Mouse (Mus musculus): ENCODE measurements around the gene Rmi1.
"Not testable (repeated sequence)": the region's sequence is repeated elsewhere in the genome, so short reads cannot be mapped to it uniquely, and the experiment has no call there.

Rmi1 gene

DNA sequence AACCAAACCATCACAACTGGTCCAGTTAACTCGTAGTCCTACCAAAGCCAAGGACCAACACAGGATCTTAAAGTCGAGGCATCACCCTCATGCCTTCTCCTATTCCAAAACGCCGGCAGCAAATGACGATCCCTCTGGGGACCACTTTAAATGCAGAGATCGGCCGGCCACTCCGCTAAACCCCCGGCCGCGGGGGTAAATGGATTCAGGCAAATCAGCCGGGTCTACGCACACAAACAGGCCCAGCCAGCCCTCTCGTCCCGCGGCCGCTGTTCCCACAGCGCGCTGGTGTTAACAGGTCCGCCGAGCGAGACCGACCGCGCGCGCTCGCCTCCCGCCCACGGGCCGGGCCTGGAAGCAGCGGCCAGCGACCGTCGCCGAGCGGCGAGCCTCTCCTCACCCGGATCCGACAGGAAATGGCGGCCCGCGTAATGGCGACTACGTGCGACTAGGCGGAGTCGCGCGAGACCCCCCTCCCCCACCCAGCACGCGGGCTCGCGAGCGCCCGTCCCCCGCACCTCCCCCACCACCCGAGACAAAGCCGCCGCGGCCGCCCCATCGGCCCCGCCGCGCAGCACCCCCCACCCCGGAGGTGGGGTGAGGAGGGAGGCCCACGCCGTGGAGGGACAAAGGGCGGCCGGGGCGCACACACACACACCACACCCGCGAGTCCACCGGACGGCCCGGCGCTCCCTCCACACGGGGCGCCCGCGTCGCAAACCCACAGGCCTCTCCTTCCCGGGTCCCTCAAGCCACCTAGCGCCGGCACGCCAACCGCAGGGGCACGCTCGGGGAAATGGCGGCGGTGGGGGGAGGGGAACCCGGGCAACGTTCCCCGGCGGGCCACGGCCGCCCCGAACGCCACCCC, 679 bp upstream of the Rmi1 start:
- peak; percentile 69 for DNase-seq (ENCODE audit: low spot score)

DNA sequence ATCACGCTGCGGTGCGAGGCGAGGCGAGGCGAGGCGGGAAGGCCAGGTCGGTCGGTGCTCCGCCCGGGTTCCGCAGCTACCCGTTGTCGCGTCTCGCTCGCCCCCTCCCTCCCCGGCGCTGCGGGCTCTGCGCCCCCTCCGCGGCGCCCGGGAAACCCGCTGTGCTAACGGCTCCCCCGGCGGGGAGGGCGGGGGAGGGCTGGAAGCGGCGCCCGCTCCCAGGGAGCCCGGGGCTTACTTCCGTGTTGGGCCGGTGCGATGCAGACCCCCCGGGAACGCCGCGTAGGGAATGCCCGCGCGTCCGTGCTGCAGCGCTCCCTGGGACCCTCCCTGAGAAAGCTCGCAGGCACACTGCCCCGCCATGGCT, 679 bp downstream of the Rmi1 start:
- no peak for DNase-seq (ENCODE audit: low spot score)

DNA sequence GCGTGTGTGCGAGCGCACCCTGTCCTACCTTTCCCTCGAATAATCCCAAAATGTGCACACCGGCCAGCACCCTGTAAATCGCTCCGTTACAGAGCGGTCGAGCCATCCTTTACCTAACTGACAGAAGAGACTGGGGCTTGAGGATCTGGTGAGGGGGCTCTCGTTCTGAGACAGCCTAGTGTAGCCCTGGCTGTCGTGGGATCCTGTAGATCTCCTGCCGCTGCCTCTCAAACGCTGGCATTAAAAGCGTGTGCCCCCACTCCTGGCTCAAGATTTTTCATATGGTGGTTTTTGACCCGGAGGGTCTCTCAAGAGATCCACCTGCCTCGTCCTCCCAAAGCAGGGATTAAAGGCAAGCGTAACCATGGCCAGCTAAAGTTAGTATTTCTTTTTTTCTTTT, 1.2 kb downstream of the Rmi1 start, which contains the start of gene Hnrnpk:
Hnrnpk (minus strand) TSS at position 101 of the 400 bp plus-strand sequence.
- not testable (repeated sequence) for DNase-seq (ENCODE audit: low spot score)

DNA sequence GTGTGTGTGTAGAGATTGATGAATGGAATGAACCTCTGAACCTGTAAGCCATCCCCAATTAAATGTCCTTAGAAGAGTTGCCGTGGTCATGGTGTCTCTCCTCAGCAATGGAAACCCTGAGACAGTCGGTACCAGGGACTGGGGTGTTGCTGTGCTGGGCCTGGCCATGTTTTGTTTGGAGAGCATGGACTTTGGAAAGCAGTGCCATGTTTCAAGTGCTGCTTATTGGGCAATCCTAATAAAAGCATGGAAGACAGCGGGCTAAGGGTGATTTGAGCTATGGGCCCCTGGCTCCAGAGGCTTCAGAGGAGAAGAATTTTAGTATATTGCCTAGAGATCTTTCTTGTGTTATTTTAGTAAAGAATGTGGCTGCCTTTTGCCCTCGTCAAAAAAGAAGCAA, 9.0 kb downstream of the Rmi1 start:
- DNase-seq (ENCODE audit: low spot score), result no peak

DNA sequence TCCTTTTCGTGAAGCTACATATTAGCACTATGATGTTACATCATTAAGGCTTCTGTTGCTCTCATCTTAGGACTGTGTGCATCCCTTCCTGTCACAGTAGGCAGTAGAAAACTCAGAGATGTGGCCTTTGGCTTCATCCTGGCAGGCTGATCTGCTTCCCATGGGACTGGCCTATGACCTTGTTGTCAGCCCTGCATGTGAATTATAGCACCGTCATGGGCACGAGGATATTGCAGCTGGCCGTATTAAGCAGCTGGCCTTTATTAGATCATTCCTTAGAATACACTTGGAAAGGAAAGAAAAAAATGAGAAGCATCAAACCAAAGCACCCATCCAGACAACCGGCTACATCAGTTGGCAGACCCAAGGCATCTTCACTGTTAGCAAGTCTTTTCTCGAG, 13.3 kb downstream of the Rmi1 start:
- no peak for DNase-seq (ENCODE audit: low spot score)

DNA sequence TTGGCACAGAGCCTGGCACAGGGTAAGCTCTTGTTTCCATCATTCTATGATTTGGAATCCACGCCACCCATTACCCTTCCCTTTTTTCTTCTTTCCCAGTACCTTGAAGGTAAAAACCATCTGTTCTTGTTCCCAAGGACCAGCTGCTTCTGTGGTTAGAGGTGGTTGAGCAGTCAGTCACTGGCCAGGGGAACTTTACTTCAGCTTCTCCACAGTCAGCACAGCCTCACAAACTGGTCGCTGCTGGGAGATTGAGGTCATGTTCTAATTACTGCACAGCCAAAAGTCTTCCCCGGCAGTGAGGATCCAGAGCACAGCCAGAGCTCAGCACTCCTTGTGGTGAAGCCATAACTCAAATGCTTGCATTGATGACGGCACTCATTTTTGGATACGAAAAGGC, 13.8 kb downstream of the Rmi1 start:
- no peak for DNase-seq (ENCODE audit: low spot score)

DNA sequence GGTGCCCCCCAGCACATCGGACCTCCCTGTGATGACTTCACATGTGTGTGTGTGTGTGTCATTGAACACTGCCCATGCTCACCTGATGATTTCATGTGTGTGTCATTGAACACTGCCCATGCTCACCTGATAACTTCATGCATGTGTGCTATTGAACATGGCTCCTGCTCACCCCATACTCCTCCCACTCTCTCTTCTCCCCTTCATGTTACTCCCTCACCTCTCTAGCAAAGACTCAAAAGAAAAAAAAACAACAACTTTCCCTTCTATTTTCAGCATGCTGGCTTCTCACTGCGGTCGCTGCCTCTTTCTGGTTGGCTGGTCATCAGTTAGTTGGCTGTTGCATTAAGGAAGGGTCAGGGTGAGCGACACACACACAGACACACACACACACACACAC, 16.6 kb downstream of the Rmi1 start:
- no peak for DNase-seq (ENCODE audit: low spot score)

DNA sequence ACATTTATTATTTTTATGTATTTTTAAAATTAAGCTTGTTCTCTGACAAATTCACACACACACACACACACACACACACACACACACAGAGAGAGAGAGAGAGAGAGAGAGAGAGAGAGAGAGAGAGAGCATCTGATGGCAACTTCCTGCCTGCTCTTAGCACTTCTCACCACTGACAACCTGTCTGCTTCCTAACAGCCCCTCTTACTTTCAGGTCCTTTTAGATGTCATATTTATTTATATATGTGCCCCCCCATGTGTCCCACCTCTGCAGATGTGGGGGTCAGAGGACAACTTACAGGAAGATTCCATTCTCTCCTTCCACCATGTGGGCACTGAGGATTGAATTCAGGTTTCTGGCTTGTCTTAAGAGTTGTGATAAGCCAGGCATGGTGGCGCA, 17.2 kb downstream of the Rmi1 start:
- no peak for DNase-seq (ENCODE audit: low spot score)

DNA sequence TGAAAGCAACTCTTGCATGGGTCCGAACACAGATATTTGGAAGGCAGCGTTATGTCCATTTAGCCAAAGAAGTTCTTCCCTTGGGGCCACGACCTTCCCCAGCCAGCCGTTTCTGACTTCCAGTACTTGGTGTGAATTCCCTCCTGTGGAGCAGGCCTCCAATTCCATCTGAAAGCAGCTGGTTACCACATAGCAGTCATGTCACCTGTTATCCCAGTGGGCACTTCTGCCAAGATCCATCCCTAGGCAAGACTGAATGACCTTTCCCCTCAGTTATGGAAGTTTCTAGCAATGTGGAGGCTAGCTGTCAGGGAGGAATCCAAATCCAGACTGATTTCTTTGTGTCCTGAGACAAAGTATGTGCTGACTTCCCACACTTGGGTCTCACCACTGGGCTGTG, 19.0 kb downstream of the Rmi1 start:
- DNase-seq (ENCODE audit: low spot score), result no peak

DNA sequence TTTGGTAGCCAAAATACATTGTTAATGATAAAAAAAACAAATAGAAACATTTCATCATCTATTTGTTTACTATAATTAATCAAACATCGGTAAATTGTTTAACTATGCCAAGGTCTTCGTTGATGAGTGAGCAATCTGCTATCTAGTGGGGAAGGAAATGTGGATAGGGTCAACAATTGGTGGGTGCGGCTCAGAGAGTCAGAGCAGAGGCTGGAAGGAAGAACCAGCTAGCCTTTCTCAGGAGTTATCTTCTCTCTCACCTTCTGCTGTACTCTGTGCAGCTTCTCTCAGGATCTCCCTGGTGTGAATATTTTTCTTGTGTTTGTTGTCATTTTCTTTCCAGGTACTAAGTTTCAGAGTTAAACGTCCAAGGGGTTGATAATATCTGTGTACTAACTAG, 20.2 kb downstream of the Rmi1 start:
- no peak for DNase-seq (ENCODE audit: low spot score)

DNA sequence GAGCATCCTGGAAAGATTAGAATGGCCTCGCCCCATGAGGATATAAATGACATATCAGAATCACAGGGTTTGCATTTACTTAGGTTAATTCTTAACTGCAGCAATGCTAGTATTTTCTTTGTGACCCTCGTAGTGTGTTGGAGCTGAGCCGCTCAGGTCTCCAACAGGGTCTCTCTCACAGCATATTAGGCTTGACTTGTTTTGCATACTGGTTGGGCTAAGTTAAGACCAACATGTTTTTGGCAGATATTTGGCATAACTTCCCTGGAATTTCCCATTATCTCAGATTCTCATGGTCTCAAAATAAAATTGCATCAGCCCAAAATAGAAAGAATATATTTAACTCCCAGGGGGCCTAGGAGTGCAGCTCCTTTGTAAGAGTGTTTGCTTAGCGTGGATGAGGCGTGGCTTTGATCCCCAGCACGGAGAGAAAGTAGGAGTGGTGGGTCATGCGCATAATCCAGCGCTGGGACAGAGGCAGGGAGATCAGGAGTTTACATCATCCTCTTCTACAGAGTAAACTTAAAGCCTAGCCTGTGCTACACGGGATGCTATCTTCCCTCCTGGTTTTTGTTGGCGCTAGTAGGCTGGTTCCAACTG, 21.1 kb downstream of the Rmi1 start:
- DNase-seq (ENCODE audit: low spot score), result no peak

DNA sequence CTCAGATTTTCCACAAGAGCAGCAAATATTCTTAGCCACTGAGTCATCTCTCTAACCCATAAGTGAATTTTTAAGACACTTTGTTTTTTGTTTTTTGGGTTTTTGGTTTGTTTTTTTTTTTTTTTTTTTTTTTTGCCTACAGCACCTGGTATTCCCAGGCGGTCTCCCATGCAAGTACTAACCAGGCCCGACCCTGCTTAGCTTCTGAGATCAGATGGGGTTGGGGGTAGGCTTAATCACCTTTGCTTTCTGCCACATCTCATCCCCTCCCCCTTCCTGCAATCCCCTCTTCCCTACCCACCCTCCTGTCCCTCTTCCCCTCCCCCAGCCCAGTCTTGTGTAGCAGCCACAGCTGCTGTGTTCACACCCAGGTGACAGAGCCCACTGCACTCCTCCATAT, 37.7 kb downstream of the Rmi1 start:
- no peak for DNase-seq (ENCODE audit: low spot score)

DNA sequence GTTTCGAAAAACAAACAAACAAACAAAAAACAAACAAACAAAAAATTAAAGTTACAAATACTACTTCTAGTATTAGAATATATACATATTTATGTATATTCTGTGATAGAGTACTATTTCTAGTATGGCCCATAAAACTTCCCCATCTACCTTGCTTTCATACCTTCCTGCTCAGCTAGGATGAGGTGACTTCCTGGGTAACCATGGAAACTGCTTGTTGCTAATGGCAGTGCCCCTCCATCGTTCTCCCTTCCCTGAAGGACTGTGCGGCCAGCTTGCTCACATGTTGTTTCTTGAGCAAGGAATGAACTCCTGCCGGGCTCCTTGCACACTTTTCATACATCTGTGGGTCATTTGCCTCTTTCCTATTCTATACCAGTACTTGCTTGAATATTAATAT, 41.3 kb downstream of the Rmi1 start:
- no peak for DNase-seq (ENCODE audit: low spot score)

DNA sequence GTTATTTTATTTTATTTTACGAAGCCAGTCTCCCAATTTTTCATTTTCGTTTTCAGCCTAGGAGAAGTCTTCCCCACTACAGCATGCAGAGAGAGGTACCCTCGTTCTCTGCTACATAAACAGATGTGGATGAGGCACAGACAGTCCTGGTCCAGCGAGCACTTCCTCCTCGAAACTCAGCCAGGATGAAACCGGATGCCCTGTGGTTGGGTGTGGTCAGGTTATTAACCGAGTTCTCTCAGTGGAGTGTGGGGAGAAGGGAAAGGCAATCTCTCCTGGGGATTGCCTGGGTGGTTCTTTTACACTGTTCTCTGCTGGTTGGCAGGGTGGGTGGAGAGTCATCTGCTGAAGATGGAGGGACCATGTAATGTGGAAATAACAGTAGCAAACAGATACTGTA, 41.7 kb downstream of the Rmi1 start:
- DNase-seq (ENCODE audit: low spot score), result peak; percentile 60

DNA sequence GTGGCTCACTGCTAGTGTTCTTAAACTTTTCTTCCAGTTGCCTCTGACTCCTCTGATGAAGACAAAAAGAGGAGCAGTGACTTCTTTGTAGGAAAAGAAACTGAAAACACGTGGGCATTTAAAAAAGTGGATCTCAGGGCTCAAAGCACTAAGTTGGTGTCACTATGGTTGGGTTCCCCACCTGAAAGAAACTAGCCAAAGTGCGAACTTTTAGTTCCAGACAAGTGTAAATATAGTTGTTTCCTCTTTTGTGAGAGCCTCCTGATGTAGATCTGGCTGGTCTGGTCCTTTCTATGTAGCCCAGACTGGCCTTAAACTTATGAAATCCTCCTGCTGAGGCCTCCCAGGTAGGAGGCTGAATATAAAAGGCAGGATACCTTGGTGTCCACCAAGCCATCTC, 44.5 kb downstream of the Rmi1 start:
- DNase-seq (ENCODE audit: low spot score), result no peak

DNA sequence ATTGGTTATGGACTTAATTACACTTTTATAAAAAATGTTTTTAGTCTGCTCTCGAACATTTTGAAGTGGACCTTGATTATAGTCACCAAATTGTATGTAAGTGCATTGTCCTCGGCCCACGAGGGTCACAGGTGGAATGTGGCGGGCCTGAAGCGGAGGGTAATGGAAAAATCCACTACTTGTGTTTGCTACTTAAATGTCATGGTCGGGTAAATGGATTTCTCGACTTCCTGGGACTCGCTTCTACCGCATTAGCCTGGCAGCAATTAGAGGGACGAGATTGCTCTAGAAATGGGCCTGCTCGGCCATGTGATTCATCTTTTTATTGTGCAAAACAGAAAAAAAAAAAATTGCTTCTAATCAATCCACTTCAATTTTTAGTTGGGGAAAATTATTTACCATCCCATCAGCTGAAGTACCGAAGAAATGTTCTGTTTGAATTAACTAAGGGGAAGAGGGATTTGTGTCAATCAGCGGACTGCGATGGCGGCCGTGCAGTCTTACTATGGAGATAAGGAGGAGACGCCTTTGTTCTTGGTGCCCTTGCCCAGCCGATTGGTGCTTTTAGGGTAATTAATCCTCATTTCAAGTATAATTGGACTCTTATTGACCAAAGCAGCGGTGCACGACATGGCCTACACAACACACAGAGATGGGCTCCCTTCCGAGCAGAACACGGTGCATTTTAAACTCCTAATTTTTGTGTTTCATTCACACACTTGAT, 48.6 kb downstream of the Rmi1 start:
- DNase-seq (ENCODE audit: low spot score), result no peak

DNA sequence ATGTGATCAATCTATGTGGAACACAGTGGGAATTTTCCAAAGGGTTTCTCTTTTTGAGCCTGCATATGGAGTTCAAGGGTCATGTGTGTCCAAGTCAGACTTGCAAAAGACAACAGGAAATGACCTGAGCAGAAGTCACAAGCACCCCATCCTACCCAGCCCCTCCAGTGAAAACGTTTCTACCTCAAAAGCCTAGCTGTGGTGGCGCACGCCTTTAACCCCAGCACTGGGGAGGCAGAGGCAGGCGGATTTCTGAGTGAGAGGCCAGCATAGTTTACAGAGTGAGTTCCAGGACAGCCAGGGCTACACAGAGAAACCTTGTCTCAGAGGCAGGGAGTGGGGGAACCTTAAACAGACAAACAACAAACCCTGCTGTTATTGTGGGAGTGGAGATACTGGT, 50.2 kb downstream of the Rmi1 start:
- DNase-seq (ENCODE audit: low spot score), result no peak

DNA sequence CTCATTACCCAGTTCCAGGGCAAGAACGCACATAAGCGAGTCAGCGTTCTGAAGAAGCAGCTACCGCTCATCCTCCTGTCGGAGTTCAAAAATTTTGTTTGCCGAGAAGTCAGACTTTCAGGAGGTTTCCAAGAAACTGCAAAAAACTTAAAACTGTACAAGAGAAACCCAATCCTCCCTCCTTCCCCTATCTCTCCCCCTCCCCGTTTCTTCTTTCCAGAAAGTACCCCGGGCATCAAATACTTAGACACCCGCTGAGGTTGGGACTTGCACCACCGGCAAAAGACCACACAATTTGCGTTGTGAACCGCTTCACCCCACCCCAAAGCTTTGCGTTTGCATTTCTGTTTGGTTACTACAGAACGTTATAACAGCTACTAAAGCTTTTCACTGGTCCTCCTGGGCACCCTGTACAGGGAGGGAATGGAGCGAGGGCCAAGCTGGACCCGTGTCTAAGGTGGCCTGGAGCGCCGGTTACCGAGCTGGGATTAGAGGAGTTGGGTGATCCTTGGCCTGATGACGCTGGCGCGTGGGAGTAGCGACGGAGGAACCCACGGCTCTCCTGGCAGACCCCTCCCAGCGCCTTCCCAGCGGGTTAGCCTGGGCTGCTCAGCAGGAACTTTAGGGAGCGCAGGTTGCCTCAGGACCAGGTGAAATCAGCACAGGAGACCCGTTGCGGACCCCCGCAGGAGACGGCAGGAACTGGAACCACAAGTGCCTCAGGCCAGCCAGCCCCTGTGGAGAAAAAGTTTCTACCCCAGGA, 50.8 kb downstream of the Rmi1 start:
- no peak for DNase-seq (ENCODE audit: low spot score)

DNA sequence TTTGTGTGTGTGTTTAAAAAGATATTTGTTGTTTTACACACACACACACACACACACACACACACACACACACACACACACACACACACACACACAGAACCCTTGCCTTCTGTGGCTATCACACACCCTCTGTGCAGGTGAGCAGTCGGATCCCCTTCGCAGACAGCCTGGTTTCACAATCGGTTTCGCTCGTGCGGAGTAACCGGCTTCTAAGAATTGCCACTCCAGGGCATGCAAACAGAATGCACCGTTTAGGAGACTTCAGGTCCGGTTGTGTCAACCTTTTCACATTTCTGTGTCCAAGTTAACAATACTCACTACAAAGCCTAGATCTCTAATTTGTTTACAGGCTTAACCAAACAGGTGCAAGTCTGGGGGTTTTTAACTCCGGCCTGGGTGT, 51.5 kb downstream of the Rmi1 start:
- DNase-seq (ENCODE audit: low spot score), result peak; percentile 25

DNA sequence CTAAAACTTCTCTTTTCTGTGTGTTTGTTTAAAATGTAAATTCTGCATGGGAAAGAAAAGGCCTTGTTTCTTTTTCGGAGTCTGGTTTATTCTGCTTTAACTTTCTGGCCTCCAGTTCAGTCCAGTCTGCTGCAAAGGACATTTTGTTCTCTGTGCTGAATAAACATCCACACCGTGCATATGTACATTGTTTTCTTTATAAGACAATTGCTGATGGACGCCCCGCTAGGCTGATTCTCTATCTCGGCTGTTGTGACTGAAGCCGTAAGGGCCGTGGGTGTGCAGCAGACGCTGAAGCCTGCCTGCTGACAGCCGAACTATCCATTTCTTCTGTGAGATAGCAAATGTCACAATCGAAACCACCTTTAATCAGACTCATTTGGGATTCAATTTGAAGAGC, 54.5 kb downstream of the Rmi1 start:
- peak; percentile 35 for DNase-seq (ENCODE audit: low spot score)

DNA sequence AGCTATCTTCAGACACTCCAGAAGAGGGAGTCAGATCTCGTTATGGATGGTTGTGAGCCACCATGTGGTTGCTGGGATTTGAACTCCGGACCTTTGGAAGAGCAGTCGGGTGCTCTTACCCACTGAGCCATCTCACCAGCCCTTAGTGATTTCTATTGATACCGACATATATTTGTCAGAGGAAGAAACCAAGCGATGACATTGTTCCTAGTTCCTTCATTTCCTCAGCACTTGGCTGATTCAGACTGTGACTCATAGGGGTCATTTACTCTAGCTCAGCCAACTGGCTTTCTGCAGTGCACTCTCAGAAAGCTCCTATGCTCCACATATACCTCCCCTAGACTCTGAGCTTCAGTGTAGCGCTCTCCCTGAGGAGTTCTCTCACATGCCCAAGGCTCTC, 56.8 kb downstream of the Rmi1 start:
- not testable (repeated sequence) for DNase-seq (ENCODE audit: low spot score)

Data from lung, postnatal 25 days (tissue).